Mouse (Mus musculus) adrenal gland, postnatal 4 days (tissue): ENCODE results near the gene Tle1. TPM values are rescaled to one million over a fixed set of nuclear protein-coding genes. Genes with fewer than 3 reads are reported as not detected.

Experiments
- DNase-seq, 2 experiments: peaks; one replicate each; pipeline ENCODE4 v3.0.0; 2021 to 2022; ENCODE audit warnings: low spot score in 2 of 2, mixed read lengths in 2 of 2
- total RNA-seq, 2 experiments: library from RNA; stranded (reverse); gene quantifications; 2 replicates each; pipeline ENCODE4 v1.2.3; 2021

Tle1 gene
- total RNA-seq, 2 experiments from 2014 or later = 62.8 to 68.2 TPM

- no peak for DNase-seq
These were observed 34.2 kb downstream of the Tle1 start for GRCm38 (mm10) chr4:72166561-72166960.

- DNase-seq = no peak
These were observed 35.0 kb downstream of the Tle1 start for GRCm38 (mm10) chr4:72165765-72166164.

GRCm38 (mm10) chr4:72162445-72163218 is 38.1 kb downstream of the Tle1 start:
- DNase-seq = no peak

- no peak for DNase-seq
These were observed 40.6 kb downstream of the Tle1 start for GRCm38 (mm10) chr4:72160102-72160511.

DNA sequence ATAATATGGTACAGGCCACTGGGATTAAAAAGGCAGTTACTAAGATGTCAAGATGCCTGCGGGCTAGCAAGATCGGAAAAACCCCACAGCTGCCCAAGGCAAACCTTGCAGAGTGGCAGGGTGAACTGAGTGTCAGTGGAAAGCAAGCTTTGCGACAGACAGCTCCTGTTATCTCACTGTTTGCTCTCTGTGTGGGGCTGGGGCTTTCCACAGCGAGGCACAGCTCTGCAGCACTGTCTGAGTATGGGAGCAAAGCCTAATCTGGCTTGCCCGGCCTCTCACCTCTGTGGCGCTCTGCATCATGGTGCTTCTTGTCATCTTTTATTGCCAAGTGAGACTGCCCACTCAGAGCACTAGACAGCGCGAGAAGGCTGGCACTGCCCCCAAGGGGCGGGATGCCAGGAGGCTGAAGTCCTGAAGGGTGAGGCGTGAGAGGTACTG is 42.8 kb downstream of the Tle1 start:
- no peak for DNase-seq

- DNase-seq = no peak
These were observed 50.1 kb downstream of the Tle1 start for GRCm38 (mm10) chr4:72150460-72151131.

GRCm38 (mm10) chr4:72146003-72146402 is 54.7 kb downstream of the Tle1 start:
- no peak for DNase-seq

DNA sequence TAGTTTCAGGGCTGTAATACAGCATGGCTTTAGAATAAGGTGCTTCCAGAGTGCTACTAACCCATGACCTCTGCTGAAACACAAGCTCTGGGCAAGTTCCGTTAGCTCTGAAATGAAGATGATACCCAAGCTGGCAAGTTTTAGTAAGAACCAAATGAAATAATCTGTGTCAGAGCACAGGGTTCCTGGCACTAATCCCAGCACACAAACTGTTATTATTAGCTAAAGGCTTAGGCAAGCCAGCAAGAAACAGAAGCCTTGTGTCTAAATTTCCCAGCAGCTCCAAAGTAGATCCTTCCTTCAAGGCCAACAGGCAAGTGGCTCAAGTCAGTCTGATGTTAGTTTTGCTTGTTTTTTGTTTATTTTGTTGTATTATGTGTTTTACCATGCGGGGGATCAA is 56.2 kb downstream of the Tle1 start:
- DNase-seq = no peak

DNA sequence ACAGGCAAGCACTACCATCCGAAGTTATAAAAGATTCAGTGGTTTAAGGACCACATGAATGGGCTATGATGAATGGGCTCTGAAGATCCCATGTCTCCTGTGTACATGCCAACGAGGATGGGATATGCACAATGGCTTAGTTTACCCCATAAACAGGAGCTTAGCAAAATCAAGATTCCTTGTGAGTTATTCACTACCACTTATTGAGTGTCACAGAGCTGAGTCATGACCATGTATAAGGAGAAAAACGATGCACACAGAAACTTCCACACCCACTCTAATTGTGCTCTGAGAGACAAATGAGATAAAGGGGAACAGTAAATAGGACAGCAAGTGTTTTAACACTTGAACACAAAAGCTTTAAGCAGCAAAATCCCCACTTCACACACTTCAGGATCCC is 60.0 kb downstream of the Tle1 start:
- no peak for DNase-seq

DNA sequence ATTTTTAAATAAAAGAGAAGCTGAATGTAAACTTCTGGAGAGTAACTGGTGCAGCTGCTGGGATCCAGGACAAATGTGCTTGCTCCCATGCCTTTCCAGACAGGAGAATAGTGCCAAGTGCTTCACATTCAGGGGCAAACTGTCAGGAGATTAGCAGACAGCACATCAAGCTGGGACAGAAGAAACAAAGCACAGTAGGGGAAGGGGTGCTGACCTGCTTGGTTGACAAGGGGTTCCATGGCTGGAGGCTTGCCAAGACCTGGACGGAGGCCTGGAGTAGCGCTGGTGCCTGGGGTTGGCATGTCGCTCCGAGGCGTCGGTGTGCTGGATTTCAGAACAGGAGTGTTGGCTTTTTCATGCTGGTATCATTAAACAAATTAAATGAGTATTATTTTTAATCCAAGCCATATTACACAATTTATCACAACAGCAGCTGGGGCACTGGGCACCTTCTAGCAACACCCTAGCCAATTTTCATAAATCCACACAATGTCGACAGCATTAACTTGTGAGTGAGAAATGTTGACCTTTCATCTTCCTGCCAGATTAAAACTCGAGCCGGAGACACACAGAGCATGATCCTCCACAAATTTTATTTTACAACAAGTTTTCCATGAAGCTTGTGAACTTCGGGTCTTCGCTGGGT is 61.1 kb downstream of the Tle1 start:
- no peak for DNase-seq

DNA sequence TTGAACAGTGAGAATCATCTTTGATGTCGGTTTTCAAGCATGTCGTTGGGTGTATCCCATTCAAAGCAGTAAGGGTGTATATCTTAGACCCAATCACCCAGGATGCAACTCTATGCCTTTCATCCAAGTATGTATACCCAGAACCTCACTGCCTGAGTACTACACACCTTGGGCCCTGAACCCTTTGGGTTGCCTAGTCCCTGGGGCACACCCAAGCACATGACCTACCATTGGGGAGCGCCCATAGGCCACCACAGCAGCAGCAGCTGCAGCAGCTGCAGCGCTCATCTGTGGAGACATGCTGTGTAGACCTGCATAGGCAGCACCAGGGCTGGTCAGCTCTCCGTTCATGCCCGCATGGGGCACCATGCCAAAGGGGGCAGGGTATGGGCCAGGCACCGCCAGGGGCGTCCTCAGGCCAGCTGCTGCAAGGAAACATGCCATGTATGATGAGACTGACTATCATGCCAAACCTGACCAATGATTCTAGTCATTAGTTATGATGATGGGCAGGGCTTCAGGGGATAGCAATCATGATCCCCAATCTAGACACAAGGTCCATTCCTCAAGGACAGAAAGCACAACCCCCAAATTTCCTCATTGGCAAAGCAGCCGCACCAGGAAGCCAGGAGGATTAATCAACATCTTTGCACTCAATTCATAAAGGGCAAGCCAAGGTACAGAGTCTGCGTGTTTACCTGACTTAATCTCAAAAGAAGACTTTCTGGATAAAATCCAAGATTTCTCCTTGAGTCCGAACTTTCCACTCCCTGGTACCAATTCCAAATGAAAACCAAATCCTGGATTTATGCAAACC is 62.2 kb downstream of the Tle1 start:
- DNase-seq = no peak

- no peak for DNase-seq
These were observed 68.1 kb downstream of the Tle1 start for GRCm38 (mm10) chr4:72132646-72133045.

DNA sequence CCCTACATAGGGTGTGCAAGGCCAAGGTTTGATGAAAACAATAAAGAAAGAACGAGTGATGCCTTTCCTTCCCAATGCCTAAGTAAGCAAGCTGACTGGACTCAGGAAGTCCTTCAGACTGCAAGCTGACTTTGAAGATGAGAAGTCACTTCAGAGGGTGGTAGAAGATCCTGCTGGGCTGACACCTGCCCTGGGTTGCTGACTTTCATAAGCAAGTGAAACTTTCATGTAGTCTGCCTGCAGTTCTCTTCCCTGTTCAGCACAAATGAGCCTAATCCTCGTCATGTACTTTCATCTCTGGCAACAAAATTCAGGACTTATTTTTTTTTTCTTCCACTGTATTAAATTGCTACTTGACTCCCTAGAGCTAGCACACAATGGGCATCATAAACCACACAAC is 73.1 kb downstream of the Tle1 start:
- DNase-seq = no peak

- DNase-seq = no peak
These were observed 75.9 kb downstream of the Tle1 start for GRCm38 (mm10) chr4:72124790-72125189.

GRCm38 (mm10) chr4:72122837-72123236 is 77.9 kb downstream of the Tle1 start:
- DNase-seq = no peak

DNA sequence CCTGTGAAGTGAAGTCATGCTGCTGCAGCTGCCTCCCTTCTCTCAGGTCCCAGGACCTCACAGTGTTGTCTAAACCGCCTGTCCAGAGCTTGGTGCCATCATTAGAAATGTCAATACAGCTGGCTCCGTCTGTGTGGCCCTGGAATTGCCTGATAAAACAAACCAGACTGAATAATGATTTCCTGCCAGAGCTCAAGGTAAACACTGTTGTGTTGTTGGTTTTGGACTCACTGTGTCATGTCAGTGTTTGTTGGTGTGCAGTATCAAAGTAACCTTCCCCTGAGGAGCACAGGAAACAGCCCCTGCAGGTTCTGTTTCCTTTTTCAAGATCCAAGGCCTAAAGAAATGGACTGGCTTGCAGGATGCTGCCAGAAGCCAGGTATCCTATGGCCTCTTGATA is 78.4 kb downstream of the Tle1 start:
- no peak for DNase-seq

DNA sequence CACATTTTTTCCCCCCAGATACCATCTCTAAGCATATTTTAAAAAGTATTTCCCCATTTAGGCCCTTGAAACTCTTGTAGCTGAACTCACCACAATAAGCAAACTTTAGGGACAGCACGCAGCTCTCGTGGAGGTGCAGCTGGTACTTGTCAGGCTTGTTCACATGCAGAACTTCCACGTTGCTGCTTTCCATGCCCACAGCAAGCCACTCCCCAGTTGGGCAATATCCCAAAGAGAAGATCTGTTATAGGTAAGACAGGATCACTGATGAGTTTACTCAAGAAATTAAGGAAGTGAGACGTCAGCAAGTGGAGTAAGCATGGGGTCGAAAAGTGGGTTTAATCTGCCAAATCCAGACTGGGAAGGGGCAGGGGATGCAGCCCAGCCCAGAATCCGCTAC is 80.7 kb downstream of the Tle1 start:
- no peak for DNase-seq

- no peak for DNase-seq
These were observed 95.0 kb downstream of the Tle1 start for GRCm38 (mm10) chr4:72105702-72106101.

DNA sequence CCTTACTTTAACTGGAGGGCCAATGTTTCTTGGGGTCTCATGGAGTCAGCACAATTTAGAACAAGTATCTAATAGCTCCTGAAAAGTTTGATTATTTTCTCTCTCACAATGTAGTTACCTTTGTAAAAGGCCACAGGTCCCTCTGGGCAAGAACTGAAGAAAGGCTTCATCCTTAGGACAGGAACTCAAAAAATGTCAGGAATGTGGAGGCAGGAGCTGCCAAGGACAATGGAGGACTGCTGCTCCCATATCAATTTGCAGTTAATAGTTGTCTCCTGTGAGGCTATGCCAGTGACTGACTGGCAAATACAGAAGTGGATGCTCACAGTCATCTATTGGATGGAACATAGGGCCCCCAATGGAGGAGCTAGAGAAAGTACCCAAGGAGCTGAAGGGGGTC is 96.5 kb downstream of the Tle1 start:
- DNase-seq = no peak

DNA sequence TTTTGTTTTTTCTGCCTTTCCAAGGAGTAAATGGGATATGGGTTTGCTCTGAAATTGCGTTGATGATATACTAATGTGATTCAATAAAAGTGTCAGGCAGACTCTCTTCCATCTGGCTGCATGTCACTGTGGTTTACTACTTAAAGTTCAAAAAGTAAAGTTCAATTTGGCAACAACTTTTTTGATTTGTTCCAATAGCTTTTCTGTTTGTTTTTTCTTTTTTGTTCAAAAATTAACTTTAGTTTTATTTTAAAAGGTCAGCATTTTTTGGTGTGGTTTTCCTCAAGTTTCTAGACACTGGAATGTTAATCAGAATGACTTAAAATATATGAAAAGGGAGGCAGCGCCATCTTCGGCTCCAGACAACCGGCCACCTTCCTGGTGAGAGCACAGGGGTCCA is 112.9 kb downstream of the Tle1 start:
- DNase-seq = no peak

DNA sequence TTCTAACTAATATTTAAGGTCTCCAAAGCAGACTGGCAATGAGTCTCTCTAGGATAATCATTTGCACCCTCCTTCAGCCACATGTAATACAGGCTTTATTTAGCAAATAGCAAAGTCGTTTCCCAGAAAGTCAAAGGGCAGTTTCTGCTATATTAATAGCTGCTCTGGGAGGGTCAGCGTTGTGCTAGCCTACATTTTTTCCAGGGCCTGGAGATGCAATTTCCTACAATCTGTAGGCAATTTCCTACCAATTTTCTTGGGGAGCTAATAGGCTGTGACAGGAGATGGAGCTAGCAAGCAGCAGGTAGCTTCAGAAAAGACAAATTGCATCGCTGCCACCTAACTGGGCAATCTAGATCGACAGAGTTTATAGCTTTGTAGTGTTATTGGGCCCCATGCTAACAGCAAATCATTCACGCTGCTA is 131.6 kb downstream of the Tle1 start:
- no peak for DNase-seq
